Mouse (Mus musculus) lung, embryonic 16.5 days (tissue): ENCODE results near the gene Myzap. TPM values are rescaled to one million over a fixed set of nuclear protein-coding genes. Genes with fewer than 3 reads are reported as not detected.
"Not testable (repeated sequence)": the region's sequence is repeated elsewhere in the genome, so short reads cannot be mapped to it uniquely, and the experiment has no call there.

Source experiments
- ATAC-seq: fragments of 200-750 bp; cut with Nextera tagmentation; 2 replicates; pipeline ENCODE4 v1.8.0; 2017; ENCODE audit warnings: low read depth, mild to moderate bottlenecking, moderate library complexity
- H3K27ac ChIP-seq: fragments of 300-500 bp; sonication (generic); 2 replicates; pipeline ENCODE4 v1.5.1; 2014; ENCODE audit warnings: mild to moderate bottlenecking, control low read depth, low read length
- H3K27me3 ChIP-seq: fragments of 300-500 bp; sonication (generic); 2 replicates; pipeline ENCODE4 v1.6.1; 2014; ENCODE audit warnings: low read depth, low read length, mixed read lengths; ENCODE audit not compliant: control insufficient read depth, insufficient read depth
- H3K36me3 ChIP-seq: fragments of 300-500 bp; sonication (generic); 2 replicates; pipeline ENCODE4 v1.6.1; 2014; ENCODE audit warnings: low read length; ENCODE audit not compliant: control insufficient read depth, insufficient read depth
- H3K4me1 ChIP-seq: fragments of 300-500 bp; sonication (generic); replicated peaks from 2 replicates; pipeline ENCODE4 v1.6.1; 2014; ENCODE audit warnings: low read length, mixed read lengths; ENCODE audit not compliant: control insufficient read depth, insufficient read depth
- H3K4me2 ChIP-seq: fragments of 300-500 bp; sonication (generic); 2 replicates; pipeline ENCODE4 v1.6.1; 2014; ENCODE audit warnings: low read depth, low read length, control low read depth
- H3K4me3 ChIP-seq: fragments of 300-500 bp; sonication (generic); 2 replicates; pipeline ENCODE4 v1.5.1; 2014; ENCODE audit warnings: mild to moderate bottlenecking, low read length, control low read depth
- H3K9ac ChIP-seq: fragments of 300-500 bp; sonication (generic); 2 replicates; pipeline ENCODE4 v1.6.1; 2014; ENCODE audit warnings: low read length, control low read depth
- H3K9me3 ChIP-seq: fragments of 300-500 bp; sonication (generic); 2 replicates; pipeline ENCODE4 v1.6.1; 2016; ENCODE audit warnings: low read length; ENCODE audit not compliant: control insufficient read depth
- WGBS: fragments of 180-500 bp; shearing (Covaris S2); extraction: QIAGEN DNeasy Blood & Tissue Kit; methylation state at CpG from one replicate; pipeline ENCODE4 v1.1.7; 2014; 5-methylcytosine and 5-hydroxymethylcytosine counted together
- polyA plus RNA-seq: library from polyadenylated mRNA; unstranded; fragments of >200 nt; fragmentation: Nextera tagmentation; extraction: Ambion mirVana; gene quantifications from 2 replicates; pipeline ENCODE4 v1.2.1, GENCODE M21; 2015

Myzap gene
- polyA plus RNA-seq, 1 experiment from 2014 or later: 66.7 TPM

DNA sequence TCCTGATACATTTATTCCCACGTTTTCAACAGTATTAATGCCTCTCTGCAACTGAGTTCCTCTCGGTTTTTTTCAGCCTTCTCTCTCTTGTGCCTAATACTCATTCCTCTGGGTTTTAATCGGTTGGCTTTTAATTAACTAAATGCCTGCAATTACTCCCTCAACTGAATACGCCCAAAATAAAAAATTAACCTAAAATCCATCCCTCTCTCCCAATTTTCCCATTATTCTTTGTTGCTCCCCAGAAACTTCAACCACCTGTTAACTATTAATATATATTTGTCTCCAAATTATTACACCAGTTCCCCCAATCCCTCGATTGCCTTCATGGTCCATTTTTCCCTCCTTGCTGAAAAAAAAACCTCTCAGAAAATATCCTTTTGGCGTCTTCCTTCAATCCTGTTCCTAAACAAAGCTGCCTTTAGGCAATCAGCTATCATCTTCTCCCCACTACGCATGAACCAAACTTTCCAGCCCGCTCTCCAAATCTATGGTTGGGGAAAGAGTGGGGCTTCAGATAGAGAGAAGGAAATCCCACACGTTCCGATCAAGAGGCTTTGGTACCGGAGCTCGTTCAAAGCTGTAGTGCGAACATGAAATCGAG lies 107.2 kb downstream of the Myzap start:
- 1% methylated on average over 14 of the region's 14 CpGs for WGBS
- Histone ChIP-seq H3K27me3 (no peaks in the 10 kb centered on the region), H3K4me3 (peak overlapping the region; percentile 91), H3K9ac (peak overlapping the region; percentile 100), H3K4me2 (peak overlapping the region; percentile 54), H3K36me3 (peaks cover 34% of the 10 kb centered on the region), H3K4me1 (peaks cover 9% of the 10 kb centered on the region), H3K27ac (peak overlapping the region; percentile 90), H3K9me3 (no peaks in the 10 kb centered on the region)
- no peak for ATAC-seq

- Histone ChIP-seq H3K4me2 (peak overlapping the region; percentile 54), H3K36me3 (peaks cover 45% of the 10 kb centered on the region)
- not testable (repeated sequence) for H3K4me3 ChIP-seq, H3K9me3 ChIP-seq, ATAC-seq, H3K9ac ChIP-seq, H3K27ac ChIP-seq, H3K27me3 ChIP-seq, H3K4me1 ChIP-seq
- WGBS: 72% methylated on average over 7 of the region's 7 CpGs
Measured at GRCm38 (mm10) chr9:71483872-71484271, 108.3 kb downstream of the Myzap start.

DNA sequence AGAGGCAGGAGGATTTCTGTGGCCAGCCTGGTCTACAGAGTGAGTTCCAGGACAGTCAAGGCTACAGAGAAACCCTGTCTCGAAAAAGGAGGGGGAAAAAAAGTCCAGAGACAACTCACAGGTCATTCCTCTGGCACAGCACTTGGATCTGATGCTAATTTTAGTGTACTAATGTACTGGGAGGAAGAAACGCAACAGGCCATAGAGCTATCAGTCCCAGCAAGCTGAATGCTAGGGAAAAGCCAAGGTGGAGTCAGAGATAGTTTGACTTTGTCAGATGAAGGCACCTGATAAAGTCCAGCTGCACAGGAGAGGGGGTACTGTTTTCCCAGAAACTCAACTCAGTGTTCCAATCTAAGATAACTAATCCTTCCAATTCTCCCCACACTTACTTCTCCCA lies 111.9 kb downstream of the Myzap start:
- no peak overlapping the region for H3K4me3 ChIP-seq
- no peak overlapping the region for H3K9ac ChIP-seq
- H3K9me3 ChIP-seq: no peaks in the 10 kb centered on the region
- no peak for ATAC-seq
- H3K36me3 ChIP-seq: peaks cover 75% of the 10 kb centered on the region
- H3K27me3 ChIP-seq: no peaks in the 10 kb centered on the region
- no peak overlapping the region for H3K4me2 ChIP-seq
- no peak overlapping the region for H3K27ac ChIP-seq
- peaks cover 6% of the 10 kb centered on the region for H3K4me1 ChIP-seq
- WGBS: 89% methylated on average over 2 of the region's 2 CpGs

GRCm38 (mm10) chr9:71479413-71479812 lies 112.7 kb downstream of the Myzap start:
- H3K9ac ChIP-seq: no peak overlapping the region
- ATAC-seq: no peak
- no peaks in the 10 kb centered on the region for H3K9me3 ChIP-seq
- peaks cover 6% of the 10 kb centered on the region for H3K4me1 ChIP-seq
- H3K4me3 ChIP-seq: no peak overlapping the region
- WGBS: 85% methylated on average over 9 of the region's 9 CpGs
- no peak overlapping the region for H3K27ac ChIP-seq
- H3K36me3 ChIP-seq: peaks cover 79% of the 10 kb centered on the region
- no peaks in the 10 kb centered on the region for H3K27me3 ChIP-seq
- no peak overlapping the region for H3K4me2 ChIP-seq

DNA sequence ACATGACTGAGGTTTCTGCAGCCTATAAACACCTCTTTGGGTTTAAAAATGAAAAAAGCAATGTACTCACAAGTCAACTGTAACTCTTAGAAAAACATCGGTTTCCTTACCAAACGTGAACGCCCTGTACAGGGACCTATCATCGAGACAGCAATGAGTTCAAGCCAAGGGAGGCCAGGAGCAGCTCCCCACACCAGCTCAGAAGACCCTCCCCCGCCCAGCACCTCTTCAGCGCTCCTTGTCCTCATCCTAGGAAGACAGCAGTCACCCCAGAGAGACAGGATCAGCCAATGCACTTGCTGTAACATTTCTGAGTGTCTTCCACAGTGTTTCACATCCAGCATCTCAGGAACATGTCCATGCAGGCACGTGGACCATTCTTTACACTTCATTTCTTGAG lies 113.6 kb downstream of the Myzap start:
- Histone ChIP-seq H3K9ac (no peak overlapping the region), H3K4me2 (no peak overlapping the region), H3K27me3 (no peaks in the 10 kb centered on the region), H3K4me3 (no peak overlapping the region), H3K9me3 (no peaks in the 10 kb centered on the region), H3K36me3 (peaks cover 79% of the 10 kb centered on the region), H3K4me1 (no peaks in the 10 kb centered on the region), H3K27ac (no peak overlapping the region)
- no peak for ATAC-seq
- 90% methylated on average over 7 of the region's 7 CpGs for WGBS

DNA sequence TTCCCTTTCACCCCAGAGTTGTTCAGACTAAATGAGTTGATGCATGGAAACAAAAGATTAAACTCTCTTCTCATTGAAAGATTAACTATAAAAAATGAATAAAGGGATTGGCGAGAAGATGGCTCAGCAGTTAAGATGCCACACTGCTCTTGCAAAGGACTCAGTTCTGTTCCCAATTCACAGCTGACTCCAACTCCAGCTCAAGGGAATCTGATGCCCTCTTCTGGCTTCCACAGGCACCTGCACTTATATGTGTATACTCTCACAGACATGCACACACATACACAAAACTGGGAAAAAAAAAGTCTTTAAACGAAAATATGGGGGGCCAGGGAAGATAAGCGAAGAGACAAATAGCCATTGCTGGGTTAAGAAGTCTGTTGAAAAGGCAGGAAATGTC lies 115.6 kb downstream of the Myzap start:
- H3K27ac ChIP-seq: no peak overlapping the region
- no peak for ATAC-seq
- no peaks in the 10 kb centered on the region for H3K4me1 ChIP-seq
- no peak overlapping the region for H3K9ac ChIP-seq
- H3K4me3 ChIP-seq: no peak overlapping the region
- no peak overlapping the region for H3K4me2 ChIP-seq
- H3K9me3 ChIP-seq: no peaks in the 10 kb centered on the region
- no peaks in the 10 kb centered on the region for H3K27me3 ChIP-seq
- H3K36me3 ChIP-seq: peaks cover 61% of the 10 kb centered on the region
- WGBS: 93% methylated on average over 3 of the region's 3 CpGs

GRCm38 (mm10) chr9:71475536-71475935 lies 116.6 kb downstream of the Myzap start:
- Histone ChIP-seq H3K9me3 (no peaks in the 10 kb centered on the region), H3K4me1 (no peaks in the 10 kb centered on the region), H3K27me3 (no peaks in the 10 kb centered on the region), H3K4me3 (no peak overlapping the region), H3K36me3 (peaks cover 50% of the 10 kb centered on the region), H3K4me2 (no peak overlapping the region), H3K9ac (no peak overlapping the region), H3K27ac (no peak overlapping the region)
- no peak for ATAC-seq
- WGBS: 93% methylated on average over 4 of the region's 4 CpGs

DNA sequence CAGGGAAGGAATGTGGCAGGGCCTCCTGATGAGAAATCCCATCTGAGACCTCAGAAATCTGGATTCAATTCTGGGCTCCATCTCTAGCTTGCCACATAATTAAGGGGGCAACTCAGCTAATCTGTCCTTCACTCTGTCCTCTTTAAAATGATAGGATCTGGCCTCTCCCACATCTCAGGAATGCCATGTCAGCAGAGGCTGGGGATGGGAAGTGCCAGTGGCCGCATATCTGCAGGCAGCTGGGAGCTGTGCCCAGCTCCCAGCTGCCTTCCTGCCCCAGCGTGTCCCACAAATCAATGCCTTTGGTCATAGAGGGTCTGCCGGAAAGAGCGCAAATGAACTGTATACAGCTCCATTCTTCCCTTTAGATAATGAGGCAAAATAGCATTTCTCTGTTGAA lies 124.7 kb downstream of the Myzap start:
- Histone ChIP-seq H3K36me3 (no peaks in the 10 kb centered on the region), H3K9me3 (no peaks in the 10 kb centered on the region), H3K4me2 (no peak overlapping the region), H3K27ac (no peak overlapping the region), H3K27me3 (no peaks in the 10 kb centered on the region), H3K9ac (no peak overlapping the region), H3K4me3 (no peak overlapping the region), H3K4me1 (0 out of 2 replicates have a peak, but pooled peaks cover 5% of the 10 kb centered on the region)
- 36% methylated on average over 4 of the region's 4 CpGs for WGBS
- ATAC-seq: peak; percentile 59; the same call in 1 of the 2 replicates

DNA sequence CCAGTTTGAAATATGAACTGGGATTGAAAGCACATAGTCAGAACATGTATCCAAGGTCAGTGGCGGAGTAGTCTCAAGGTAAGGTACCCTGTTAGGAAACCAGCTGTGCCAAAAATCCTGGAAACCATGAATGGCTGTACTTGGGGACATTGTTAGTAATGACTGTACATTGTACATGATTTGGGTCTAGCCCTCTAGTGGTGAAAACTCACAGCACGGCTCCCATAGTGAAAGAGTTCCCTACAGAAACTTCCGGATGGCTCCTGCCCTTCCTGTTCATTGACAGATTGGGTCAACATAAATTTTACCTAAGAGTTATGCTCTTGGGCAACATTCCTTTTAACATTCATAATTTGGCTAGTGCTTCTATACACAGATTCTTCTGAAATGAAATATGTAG lies 126.0 kb downstream of the Myzap start:
- Histone ChIP-seq H3K9me3 (no peaks in the 10 kb centered on the region), H3K4me3 (no peak overlapping the region), H3K27me3 (no peaks in the 10 kb centered on the region), H3K4me1 (0 out of 2 replicates have a peak, but pooled peaks cover 5% of the 10 kb centered on the region), H3K27ac (no peak overlapping the region), H3K36me3 (no peaks in the 10 kb centered on the region), H3K9ac (no peak overlapping the region), H3K4me2 (no peak overlapping the region)
- no peak for ATAC-seq
- WGBS: 53% methylated on average over 3 of the region's 3 CpGs
